Mouse (Mus musculus): Measurements from ENCODE around the gene Gm20449.
A peak's percentile ranks its signal among the peaks of the same experiment; 100 is the strongest.
"Not testable (repeated sequence)": the region's sequence is repeated elsewhere in the genome, so short reads cannot be mapped to it uniquely, and the experiment has no call there.

Gm20449 gene

GRCm38 (mm10) chr7:41499389-41500049 lies at the start of gene Gm20449, which contains the start of gene AW146154:
Gene Gm20449, minus strand, starts transcription at chr7:41499417.
Gene AW146154, minus strand, starts transcription at chr7:41499890.
- DNase-seq (ENCODE audit: low read depth) = peak; percentile 95

GRCm38 (mm10) chr7:41512672-41513071 lies 13.5 kb upstream of the Gm20449 start:
- no peak for DNase-seq (ENCODE audit: low read depth)

GRCm38 (mm10) chr7:41512207-41512606 lies 13.0 kb upstream of the Gm20449 start:
- DNase-seq (ENCODE audit: low read depth) = no peak

GRCm38 (mm10) chr7:41502402-41502801 lies 3.2 kb upstream of the Gm20449 start:
- DNase-seq (ENCODE audit: low read depth) = peak; percentile 68

- peak; percentile 84 for DNase-seq (ENCODE audit: low read depth)
These were observed 1.1 kb upstream of the Gm20449 start for GRCm38 (mm10) chr7:41500151-41500934.

- not testable (repeated sequence) for DNase-seq (ENCODE audit: low read depth)
These were observed 214 bp downstream of the Gm20449 start for GRCm38 (mm10) chr7:41499018-41499388.

- peak; percentile 7 for DNase-seq (ENCODE audit: low read depth)
These were observed 753 bp downstream of the Gm20449 start for GRCm38 (mm10) chr7:41498464-41498863.

- DNase-seq (ENCODE audit: low read depth) = no peak
These were observed 1.3 kb downstream of the Gm20449 start for GRCm38 (mm10) chr7:41497871-41498270.

- DNase-seq (ENCODE audit: low read depth) = no peak
These were observed 47.4 kb downstream of the Gm20449 start for GRCm38 (mm10) chr7:41451864-41452263.

- DNase-seq (ENCODE audit: low read depth) = not testable (repeated sequence)
These were observed 50.6 kb downstream of the Gm20449 start, which contains the start of gene Vmn2r57 for GRCm38 (mm10) chr7:41448596-41448995. Gene Vmn2r57, minus strand, starts transcription at chr7:41448696.

- no peak for DNase-seq (ENCODE audit: low read depth)
These were observed 105.1 kb downstream of the Gm20449 start for GRCm38 (mm10) chr7:41394130-41394529.

GRCm38 (mm10) chr7:41393048-41393971 lies 105.9 kb downstream of the Gm20449 start, which contains the start of gene AI987944:
Gene AI987944, minus strand, starts transcription at chr7:41393379.
- DNase-seq (ENCODE audit: low read depth) = peak; percentile 96
